Mouse (Mus musculus): ENCODE data around the gene Tmem201. TPM values are rescaled to one million over a fixed set of nuclear protein-coding genes. Genes with fewer than 3 reads are reported as not detected.
A peak's percentile ranks its signal among the peaks of the same experiment; 100 is the strongest.

Tmem201 gene
- total and polyA plus RNA-seq, 2 experiments from 2014 or later = 48.5 to 67.8 TPM

GRCm38 (mm10) chr4:149678006-149678405, 59.8 kb downstream of the Tmem201 start:
- Histone ChIP-seq H3K4me2 (ENCODE audit: low read depth, low read length, poor library complexity, severe bottlenecking) (no peak overlapping the region), H3K27ac (ENCODE audit: low read depth, low read length) (no peak overlapping the region), H3K36me3 (ENCODE audit: insufficient read depth, low read length) (no peaks in the 10 kb centered on the region), H3K27me3 (ENCODE audit: insufficient read depth, low read length) (no peaks in the 10 kb centered on the region), H3K9ac (replicated peaks; ENCODE audit: low read length, poor library complexity, severe bottlenecking) (no peak overlapping the region), H3K9me3 (ENCODE audit: low read length) (no peaks in the 10 kb centered on the region), H3K4me3 (ENCODE audit: low read depth, low read length) (no peak overlapping the region), H3K4me1 (ENCODE audit: insufficient read depth, low read length) (no peaks in the 10 kb centered on the region)
- DNase-seq (ENCODE audit: low spot score) (no peak), ATAC-seq (ENCODE audit: low FRiP score) (no peak)
- TF ChIP-seq CTCF (IDR thresholded peaks at IDR 0.05) = no peak
- WGBS = 57% methylated on average over 1 of the region's 1 CpGs

GRCm38 (mm10) chr4:149675378-149676261, 62.2 kb downstream of the Tmem201 start:
- H3K36me3 ChIP-seq (ENCODE audit: insufficient read depth, low read length) = no peaks in the 10 kb centered on the region
- H3K4me1 ChIP-seq (ENCODE audit: insufficient read depth, low read length) = no peaks in the 10 kb centered on the region
- peak overlapping the region; percentile 88 for H3K27ac ChIP-seq (ENCODE audit: low read depth, low read length)
- H3K4me3 ChIP-seq (ENCODE audit: low read depth, low read length) = peak overlapping the region; percentile 71
- WGBS = 1% methylated on average over 57 of the region's 60 CpGs
- ATAC-seq (ENCODE audit: low FRiP score) = peak; percentile 88
- H3K9me3 ChIP-seq (ENCODE audit: low read length) = no peaks in the 10 kb centered on the region
- peak; percentile 70 for DNase-seq (ENCODE audit: low spot score)
- no peaks in the 10 kb centered on the region for H3K27me3 ChIP-seq (ENCODE audit: insufficient read depth, low read length)
- no peak for TF ChIP-seq CTCF (IDR thresholded peaks at IDR 0.05)
- H3K9ac ChIP-seq (replicated peaks; ENCODE audit: low read length, poor library complexity, severe bottlenecking) = peak overlapping the region; percentile 87
- peak overlapping the region; percentile 83 for H3K4me2 ChIP-seq (ENCODE audit: low read depth, low read length, poor library complexity, severe bottlenecking)

GRCm38 (mm10) chr4:149674814-149675377, 62.9 kb downstream of the Tmem201 start:
- H3K27me3 ChIP-seq (ENCODE audit: insufficient read depth, low read length) = no peaks in the 10 kb centered on the region
- WGBS = 12% methylated on average over 8 of the region's 8 CpGs
- H3K9me3 ChIP-seq (ENCODE audit: low read length) = no peaks in the 10 kb centered on the region
- ATAC-seq (ENCODE audit: low FRiP score) = no peak
- peak overlapping the region; percentile 71 for H3K4me3 ChIP-seq (ENCODE audit: low read depth, low read length)
- no peaks in the 10 kb centered on the region for H3K4me1 ChIP-seq (ENCODE audit: insufficient read depth, low read length)
- TF ChIP-seq CTCF (IDR thresholded peaks at IDR 0.05) = no peak
- peak overlapping the region; percentile 88 for H3K27ac ChIP-seq (ENCODE audit: low read depth, low read length)
- peak overlapping the region; percentile 83 for H3K4me2 ChIP-seq (ENCODE audit: low read depth, low read length, poor library complexity, severe bottlenecking)
- DNase-seq (ENCODE audit: low spot score) = no peak
- peak overlapping the region; percentile 87 for H3K9ac ChIP-seq (replicated peaks; ENCODE audit: low read length, poor library complexity, severe bottlenecking)
- no peaks in the 10 kb centered on the region for H3K36me3 ChIP-seq (ENCODE audit: insufficient read depth, low read length)

- Histone ChIP-seq H3K36me3 (ENCODE audit: insufficient read depth, low read length) (0 out of 2 replicates have a peak, but pooled peaks cover 2% of the 10 kb centered on the region), H3K9me3 (ENCODE audit: low read length) (no peaks in the 10 kb centered on the region), H3K27me3 (ENCODE audit: insufficient read depth, low read length) (no peaks in the 10 kb centered on the region), H3K4me2 (ENCODE audit: low read depth, low read length, poor library complexity, severe bottlenecking) (no peak overlapping the region), H3K4me1 (ENCODE audit: insufficient read depth, low read length) (no peaks in the 10 kb centered on the region), H3K9ac (replicated peaks; ENCODE audit: low read length, poor library complexity, severe bottlenecking) (no peak overlapping the region), H3K4me3 (ENCODE audit: low read depth, low read length) (no peak overlapping the region), H3K27ac (ENCODE audit: low read depth, low read length) (no peak overlapping the region)
- DNase-seq (ENCODE audit: low spot score) = no peak
- 94% methylated on average over 5 of the region's 5 CpGs for WGBS
- TF ChIP-seq CTCF (IDR thresholded peaks at IDR 0.05) = no peak
- no peak for ATAC-seq (ENCODE audit: low FRiP score)
Observed at GRCm38 (mm10) chr4:149672747-149673146, 65.1 kb downstream of the Tmem201 start.

GRCm38 (mm10) chr4:149671175-149671574, 66.7 kb downstream of the Tmem201 start:
- no peak overlapping the region for H3K4me2 ChIP-seq (ENCODE audit: low read depth, low read length, poor library complexity, severe bottlenecking)
- no peaks in the 10 kb centered on the region for H3K9me3 ChIP-seq (ENCODE audit: low read length)
- H3K4me1 ChIP-seq (ENCODE audit: insufficient read depth, low read length) = no peaks in the 10 kb centered on the region
- no peak overlapping the region for H3K4me3 ChIP-seq (ENCODE audit: low read depth, low read length)
- DNase-seq (ENCODE audit: low spot score) (no peak), ATAC-seq (ENCODE audit: low FRiP score) (no peak)
- H3K9ac ChIP-seq (replicated peaks; ENCODE audit: low read length, poor library complexity, severe bottlenecking) = no peak overlapping the region
- H3K36me3 ChIP-seq (ENCODE audit: insufficient read depth, low read length) = 0 out of 2 replicates have a peak, but pooled peaks cover 2% of the 10 kb centered on the region
- no peak overlapping the region for H3K27ac ChIP-seq (ENCODE audit: low read depth, low read length)
- whole genome bisulfite sequencing = 96% methylated on average over 6 of the region's 6 CpGs
- no peak for TF ChIP-seq CTCF (IDR thresholded peaks at IDR 0.05)
- no peaks in the 10 kb centered on the region for H3K27me3 ChIP-seq (ENCODE audit: insufficient read depth, low read length)

- 92% methylated on average over 6 of the region's 6 CpGs for WGBS
- H3K9ac ChIP-seq (replicated peaks; ENCODE audit: low read length, poor library complexity, severe bottlenecking) = no peak overlapping the region
- no peaks in the 10 kb centered on the region for H3K27me3 ChIP-seq (ENCODE audit: insufficient read depth, low read length)
- no peaks in the 10 kb centered on the region for H3K4me1 ChIP-seq (ENCODE audit: insufficient read depth, low read length)
- H3K9me3 ChIP-seq (ENCODE audit: low read length) = no peaks in the 10 kb centered on the region
- TF ChIP-seq CTCF (IDR thresholded peaks at IDR 0.05) = no peak
- ATAC-seq (ENCODE audit: low FRiP score) (no peak), DNase-seq (ENCODE audit: low spot score) (no peak)
- H3K27ac ChIP-seq (ENCODE audit: low read depth, low read length) = no peak overlapping the region
- H3K4me3 ChIP-seq (ENCODE audit: low read depth, low read length) = no peak overlapping the region
- peaks cover 13% of the 10 kb centered on the region for H3K36me3 ChIP-seq (ENCODE audit: insufficient read depth, low read length)
- H3K4me2 ChIP-seq (ENCODE audit: low read depth, low read length, poor library complexity, severe bottlenecking) = no peak overlapping the region
Observed at GRCm38 (mm10) chr4:149665692-149666090, 72.2 kb downstream of the Tmem201 start.

Other genes starting within 250 kb of the Tmem201 start
- gene Ctnnbip1, start 219.8 kb downstream of the Tmem201 start, total RNA-seq (2014; rRNA removed) = 105 and 109 TPM in 2 replicates
- 116 and 117 TPM in 2 replicates for gene Ctnnbip1, start 219.8 kb downstream of the Tmem201 start, polyA plus RNA-seq (2015; fragmentation: Nextera tagmentation; extraction: Ambion mirVana)
- gene Clstn1, start 151.6 kb downstream of the Tmem201 start, total RNA-seq (2014; rRNA removed) = 552 and 565 TPM in 2 replicates
- 196 and 209 TPM in 2 replicates for gene Clstn1, start 151.6 kb downstream of the Tmem201 start, polyA plus RNA-seq (2015; fragmentation: Nextera tagmentation; extraction: Ambion mirVana)
- gene Pik3cd, start 35.5 kb downstream of the Tmem201 start, total RNA-seq (2014; rRNA removed) = 15.9 and 18.5 TPM in 2 replicates
- gene Pik3cd, start 35.5 kb downstream of the Tmem201 start, polyA plus RNA-seq (2015; fragmentation: Nextera tagmentation; extraction: Ambion mirVana) = 9.7 and 10.4 TPM in 2 replicates
- 16.6 and 19.8 TPM in 2 replicates for gene Slc25a33, start 36.2 kb upstream of the Tmem201 start, total RNA-seq (2014; rRNA removed)
- gene Slc25a33, start 36.2 kb upstream of the Tmem201 start, polyA plus RNA-seq (2015; fragmentation: Nextera tagmentation; extraction: Ambion mirVana) = 32.7 and 34.8 TPM in 2 replicates
- gene Spsb1, start 217.0 kb upstream of the Tmem201 start, total RNA-seq (2014; rRNA removed) = 6.2 and 13.6 TPM in 2 replicates
- 4.4 and 4.7 TPM in 2 replicates for gene Spsb1, start 217.0 kb upstream of the Tmem201 start, polyA plus RNA-seq (2015; fragmentation: Nextera tagmentation; extraction: Ambion mirVana)